ENCODE assay signal across 9 mouse cellular contexts in the genomic region with DNA sequence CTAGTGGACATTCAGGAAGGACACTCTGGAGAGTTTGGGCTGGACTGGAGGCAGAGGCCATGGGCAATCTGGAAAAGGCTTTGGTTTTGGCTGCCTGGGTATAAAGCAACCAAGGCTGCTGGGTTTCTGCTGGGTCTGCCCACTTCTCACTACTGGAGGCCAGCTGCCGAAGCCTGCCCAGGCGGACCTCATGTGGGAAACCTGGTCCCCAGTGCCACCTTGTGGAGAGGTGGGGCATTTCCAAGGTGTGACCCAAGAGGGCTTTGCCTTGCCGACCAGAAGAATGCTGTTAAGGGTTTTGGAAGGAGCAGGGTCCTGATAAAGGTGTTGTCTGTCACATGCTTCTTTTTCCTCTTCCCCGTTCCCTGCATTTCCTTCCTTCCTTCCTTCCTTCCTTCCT. TPM values are rescaled to one million over a fixed set of nuclear protein-coding genes. Genes with fewer than 3 reads are reported as not detected.
DNase-seq lines count a peak whose midpoint lies in the region; ATAC-seq and TF ChIP-seq lines count a peak whose summit lies in the region.
"Had no signal": no experiment of that assay in that cellular context is flagged by ENCODE, and none has a peak within 500 bp of the region (broad histone marks: within the 10 kb centered on the region; RNA-seq: fewer than 3 reads in every experiment).

No protein-coding gene starts in this region.

- H3K36me3 ChIP-seq in G1E (replicated peaks) = no peaks in the 10 kb centered on the region
- no peaks in the 10 kb centered on the region for H3K36me3 ChIP-seq in forebrain, embryonic 15.5 days
- H3K36me3 ChIP-seq: limb, embryonic 15.5 days had no signal

- H3K9me3 ChIP-seq in G1E (replicated peaks) = no peaks in the 10 kb centered on the region
- H3K9me3 ChIP-seq in forebrain, embryonic 15.5 days = no peaks in the 10 kb centered on the region
- H3K9me3 ChIP-seq: limb, embryonic 15.5 days had no signal

- intact Hi-C loops in heart, postnatal 36 days (cut with DNase I) = loop anchor here (2.0 to 5.0 kb wide), 2 partner anchors 287 to 334 kb away; no protein-coding TSS in a partner anchor

- ATAC-seq in G1E (ENCODE audit: extremely low read depth, insufficient number of reproducible peaks, low FRiP score, poor library complexity, severe bottlenecking) = peak; percentile 73
- ATAC-seq in forebrain, embryonic 15.5 days (replicated peaks) = 0 out of 2 replicates have a peak, but pooled peaks have one; percentile 70

- WGBS in forebrain, embryonic 15.5 days = 11% methylated on average over 4 of the region's 4 CpGs

- H3K27me3 ChIP-seq in G1E (ENCODE audit: insufficient read depth, low read length) = peaks cover 9% of the 10 kb centered on the region
- no peaks in the 10 kb centered on the region for H3K27me3 ChIP-seq in forebrain, embryonic 15.5 days
- H3K27me3 ChIP-seq: limb, embryonic 15.5 days had no signal

- peaks cover 9% of the 10 kb centered on the region for H3K4me1 ChIP-seq in G1E (ENCODE audit: insufficient read depth, low read depth, low read length)
- peaks cover 8% of the 10 kb centered on the region; the same call in 1 of the 2 replicates for H3K4me1 ChIP-seq in forebrain, embryonic 15.5 days

- no peak overlapping the region for H3K4me3 ChIP-seq in G1E (ENCODE audit: low read depth, low read length)
- no peak overlapping the region for H3K4me3 ChIP-seq in forebrain, embryonic 15.5 days
- H3K4me3 ChIP-seq: limb, embryonic 15.5 days had no signal

- peak; percentile 51; the same call in 1 of the 2 replicates for TF ChIP-seq CTCF in G1E (IDR thresholded peaks at IDR 0.05; ENCODE audit: low read depth, low read length)

- H3K4me2 ChIP-seq in forebrain, embryonic 15.5 days (replicated peaks) = no peak overlapping the region
- H3K4me2 ChIP-seq: limb, embryonic 15.5 days had no signal

- H3K27ac ChIP-seq in forebrain, embryonic 15.5 days (replicated peaks) = no peak overlapping the region
- H3K27ac ChIP-seq: limb, embryonic 15.5 days had no signal

- peak; percentile 61 for DNase-seq in G1E (ENCODE audit: low spot score)
- peak; percentile 66 for DNase-seq in cerebellum, adult 11 months
- peak; percentile 73 to 77 for DNase-seq in heart, postnatal 36 days
- peak; percentile 75 for DNase-seq in layer of hippocampus, adult 9-11 months
- DNase-seq in lung, postnatal 14 days = peak; percentile 88
- DNase-seq in right cerebral cortex, adult 18-20 months = peak; percentile 74
- peak; percentile 73 to 78 for DNase-seq in urinary bladder, adult 18-20 months (ENCODE audit: low spot score in 2 of 2)

- no peak overlapping the region for H3K9ac ChIP-seq in forebrain, embryonic 15.5 days (replicated peaks)
- H3K9ac ChIP-seq: limb, embryonic 15.5 days had no signal

RNA-seq across cellular contexts. Expression of a gene that starts 6.1 kb away (rescaled TPM):
- total RNA-seq in G1E (2014; fragmentation: Nextera tagmentation) (72.5 and 104 TPM in 2 replicates), G1E (2017) (259 and 261 TPM in 2 replicates)
- 124 and 130 TPM in 2 replicates for polyA plus RNA-seq in G1E (2012)
- polyA plus RNA-seq in forebrain, embryonic 15.5 days (2015; fragmentation: Nextera tagmentation; extraction: Ambion mirVana) = 270 and 280 TPM in 2 replicates
- 10 to 100 TPM; 69.0 to 71.9 TPM for total RNA-seq in heart, postnatal 36 days (2021)

RNA-seq across cellular contexts. Expression of a gene that starts 12.8 kb away (rescaled TPM):
- total RNA-seq in G1E (2014; fragmentation: Nextera tagmentation) (not detected in 2 replicates), G1E (2017) (not detected in 2 replicates)
- not detected in 2 replicates for polyA plus RNA-seq in G1E (2012)
- not detected in 2 replicates for polyA plus RNA-seq in forebrain, embryonic 15.5 days (2015; fragmentation: Nextera tagmentation; extraction: Ambion mirVana)
- total RNA-seq in heart, postnatal 36 days (2021) = not detected

RNA-seq across cellular contexts. Expression of a gene that starts 27.7 kb away (rescaled TPM):
- total RNA-seq in G1E (2014; fragmentation: Nextera tagmentation) (not detected in 2 replicates), G1E (2017) (0.05 and 0.12 TPM in 2 replicates)
- not detected in 2 replicates for polyA plus RNA-seq in G1E (2012)
- 9.8 and 10.6 TPM in 2 replicates for polyA plus RNA-seq in forebrain, embryonic 15.5 days (2015; fragmentation: Nextera tagmentation; extraction: Ambion mirVana)
- total RNA-seq in heart, postnatal 36 days (2021) = 1 to 10 TPM; 3.0 to 3.6 TPM
